Mouse (Mus musculus) CH12.LX (cell line): Measurements from ENCODE around the gene E130208F15Rik. TPM values are rescaled to one million over a fixed set of nuclear protein-coding genes. Genes with fewer than 3 reads are reported as not detected.

Source experiments
- DNase-seq: peaks from one replicate; pipeline ENCODE4 v3.0.0-alpha.2; 2013; ENCODE audit errors: extremely low read depth
- H3K27ac ChIP-seq: 2 replicates; pipeline ENCODE4 v1.5.1; 2012; ENCODE audit warnings: low read depth, mild to moderate bottlenecking, control low read depth, moderate library complexity; ENCODE audit not compliant: insufficient read depth
- H3K27me3 ChIP-seq: replicated peaks from 2 replicates; pipeline ENCODE3; 2012; ENCODE audit warnings: inconsistent platforms
- H3K36me3 ChIP-seq, 2 experiments: replicated peaks in 1 of 2; 2 replicates each; pipeline versions ENCODE3 to v1.6.1; 2012; ENCODE audit warnings: inconsistent platforms in 1 of 2, low read length in 1 of 2, mild to moderate bottlenecking in 1 of 2, mixed read lengths in 1 of 2, moderate library complexity in 1 of 2; ENCODE audit not compliant: control insufficient read depth in 1 of 2, insufficient read depth in 1 of 2
- H3K4me1 ChIP-seq, 2 experiments: 2 replicates each; pipeline ENCODE4 v1.6.1; 2012; ENCODE audit warnings: inconsistent platforms in 1 of 2, moderate library complexity in 1 of 2; ENCODE audit not compliant: insufficient read depth in 2 of 2, control insufficient read depth in 1 of 2
- H3K4me2 ChIP-seq: 2 replicates; pipeline ENCODE4 v1.6.1; 2012; ENCODE audit warnings: low read depth, mild to moderate bottlenecking, control low read depth; ENCODE audit not compliant: poor library complexity, insufficient read depth, severe bottlenecking
- H3K4me3 ChIP-seq, 3 experiments: fragments of 150-350 bp in 1 of 3; sonication (generic) in 1 of 3; replicated peaks in 1 of 3; 2 replicates each; pipeline versions ENCODE3 to v1.5.1; 2011 to 2012; ENCODE audit warnings: low read depth in 2 of 3, low read length in 2 of 3, mild to moderate bottlenecking in 2 of 3, moderate library complexity in 2 of 3, control low read depth in 1 of 3, improper control_type of control experiment in 1 of 3, inconsistent platforms in 1 of 3, mixed read lengths in 1 of 3; ENCODE audit not compliant: poor library complexity in 1 of 3
- H3K79me2 ChIP-seq: replicated peaks from 2 replicates; pipeline ENCODE4 v1.6.1; 2012; ENCODE audit warnings: mild to moderate bottlenecking, moderate library complexity; ENCODE audit not compliant: control insufficient read depth, poor library complexity, insufficient read depth, severe bottlenecking; ENCODE audit errors: extremely low read depth
- H3K9ac ChIP-seq: 2 replicates; pipeline ENCODE4 v1.6.1; 2012; ENCODE audit warnings: low read depth, mild to moderate bottlenecking, control low read depth, moderate library complexity; ENCODE audit not compliant: insufficient read depth
- H3K9me3 ChIP-seq: replicated peaks from 2 replicates; pipeline ENCODE3; 2012; ENCODE audit warnings: low read length, inconsistent platforms, mixed read lengths
- ELF1 ChIP-seq: IDR thresholded peaks from 2 replicates; pipeline ENCODE4 v1.6.1; 2014; ENCODE audit warnings: low read depth, mild to moderate bottlenecking, inconsistent platforms, low read length, improper control_type of control experiment
- EP300 ChIP-seq: IDR thresholded peaks from 2 replicates; pipeline ENCODE4 v1.6.1; 2011; ENCODE audit warnings: low read length, improper control_type of control experiment
- HCFC1 ChIP-seq: IDR thresholded peaks from 2 replicates; pipeline ENCODE4 v1.6.1; 2012; ENCODE audit warnings: low read depth, mild to moderate bottlenecking, inconsistent platforms, low read length, improper control_type of control experiment
- IRF4 ChIP-seq: IDR thresholded peaks from 2 replicates; pipeline ENCODE4 v1.6.1; 2014; ENCODE audit warnings: low read depth, mild to moderate bottlenecking, inconsistent platforms, low read length, improper control_type of control experiment
- MAFK ChIP-seq: IDR thresholded peaks from 2 replicates; pipeline ENCODE4 v1.6.1; 2011; ENCODE audit warnings: low read length, improper control_type of control experiment; ENCODE audit not compliant: insufficient replicate concordance
- MXI1 ChIP-seq: IDR thresholded peaks from 2 replicates; pipeline ENCODE4 v1.6.1; 2011; ENCODE audit warnings: mild to moderate bottlenecking, low read depth, low read length, improper control_type of control experiment
- MYC ChIP-seq: IDR thresholded peaks from 2 replicates; pipeline ENCODE4 v1.6.1; 2011; ENCODE audit warnings: low read depth, mild to moderate bottlenecking, improper control_type of control experiment, low read length
- PAX5 ChIP-seq: IDR thresholded peaks from 2 replicates; pipeline ENCODE4 v1.6.1; 2012; ENCODE audit warnings: low read length, inconsistent platforms, mixed read lengths
- RAD21 ChIP-seq: IDR thresholded peaks from 2 replicates; pipeline ENCODE4 v1.6.1; 2011; ENCODE audit warnings: low read depth, mild to moderate bottlenecking, low read length, improper control_type of control experiment, moderate library complexity
- RCOR1 ChIP-seq: conservative IDR thresholded peaks from 2 replicates; pipeline ENCODE4 v1.6.1; 2012; ENCODE audit warnings: low read depth, mild to moderate bottlenecking, inconsistent platforms, low read length, improper control_type of control experiment
- TBP ChIP-seq: conservative IDR thresholded peaks from 2 replicates; pipeline ENCODE4 v1.6.1; 2011; ENCODE audit warnings: low read depth, low read length, improper control_type of control experiment
- ZC3H11A ChIP-seq: IDR thresholded peaks from 2 replicates; pipeline ENCODE4 v1.6.1; 2012; ENCODE audit warnings: low read depth, mild to moderate bottlenecking, inconsistent platforms, low read length, improper control_type of control experiment
- ZKSCAN1 ChIP-seq: IDR thresholded peaks from 2 replicates; pipeline ENCODE4 v1.6.1; 2012; ENCODE audit warnings: low read depth, inconsistent platforms, low read length, improper control_type of control experiment, borderline replicate concordance
- ZMIZ1 ChIP-seq: IDR thresholded peaks from 2 replicates; pipeline ENCODE4 v1.6.1; 2012; ENCODE audit warnings: low read depth, mild to moderate bottlenecking, inconsistent platforms, low read length, improper control_type of control experiment
- dilution Hi-C: fragments of 300-500 bp; cut with MboI; formaldehyde crosslinking; loops from 2 replicates; pipeline ENCODE4 v1.14.3; 2020; ENCODE audit warnings: low sequenced_read_pairs; ENCODE audit not compliant: extremely low pct_unique_long_range_greater_than_20kb, extremely low pct_ligation_motif_present
- in situ Hi-C: fragments of 300-500 bp; cut with MboI; formaldehyde crosslinking; loops from 3 replicates; pipeline ENCODE4 v1.14.3; 2019; ENCODE audit warnings: low sequenced_read_pairs, low pct_ligation_motif_present, low pct_unique_long_range_greater_than_20kb, mixed read lengths
- polyA plus RNA-seq: library from polyadenylated mRNA; unstranded; fragments of >175 nt; gene quantifications from 2 replicates; pipeline ENCODE4 v1.2.1, GENCODE M21; 2012; ENCODE audit warnings: low read depth; ENCODE audit not compliant: insufficient read length
- total RNA-seq, 2 experiments: library from RNA; depleted of rRNA; stranded (reverse); fragments of 300-350 nt in 1 of 2; fragments of >200 nt in 1 of 2; gene quantifications; 2 replicates each; pipeline ENCODE4 v1.2.3; 2012 to 2014

Gene E130208F15Rik
- total and polyA plus RNA-seq, 3 experiments, result 0.70 to 9.7 (median 5.6) TPM

DNA sequence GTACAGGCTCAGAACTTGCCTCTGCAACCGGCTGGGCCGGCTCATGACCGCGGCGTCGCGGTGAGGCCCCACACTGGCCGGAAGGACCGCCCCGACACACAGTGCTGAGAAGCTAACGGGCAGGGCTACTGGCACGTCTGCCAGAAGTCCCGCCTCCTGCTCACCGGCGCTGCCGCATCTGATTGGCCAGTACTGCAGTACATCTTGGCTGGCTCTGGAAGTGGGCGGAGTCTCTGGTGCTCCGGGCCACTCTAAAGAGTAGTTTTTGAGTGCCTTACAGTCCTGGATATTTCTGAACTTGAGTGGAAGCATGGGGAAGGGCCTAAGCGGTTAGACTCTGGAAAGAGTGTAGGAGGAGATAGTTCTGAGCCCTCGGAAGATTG is 736 bp downstream of the E130208F15Rik start (continued):
- TF ChIP-seq ZKSCAN1, result no peak
- no peak for TF ChIP-seq RAD21
- TF ChIP-seq MXI1, result no peak; the same call in 1 of the 2 replicates
- TF ChIP-seq MYC, result no peak
- TF ChIP-seq ZMIZ1, result peak; percentile 78
- TF ChIP-seq ZC3H11A, result no peak

- peak; percentile 65 for DNase-seq
Measured at GRCm38 (mm10) chr7:30322865-30323264, 1.3 kb downstream of the E130208F15Rik start.

GRCm38 (mm10) chr7:30323795-30324194 is 2.3 kb downstream of the E130208F15Rik start, which contains the start of gene Sdhaf1:
Sdhaf1 (minus strand) TSS chr7:30323895.
- dilution Hi-C loops, result no loop called here
- peak within 1 kb of the TSS; percentile 62 to 91 (median 64) for H3K4me3 ChIP-seq
- peak within 1 kb of the TSS; percentile 89 for H3K9ac ChIP-seq
- in situ Hi-C loops, result no loop called here
- peaks cover 16% of the 10 kb centered on the region for H3K27me3 ChIP-seq
- peaks cover 12% of the 10 kb centered on the region for H3K9me3 ChIP-seq
- peaks cover 0 to 21% of the 10 kb centered on the region in 2 experiments for H3K36me3 ChIP-seq
- TF ChIP-seq ZMIZ1, result no peak
- TF ChIP-seq EP300, result no peak
- peak within 1 kb of the TSS; percentile 71 for H3K27ac ChIP-seq
- no peak for DNase-seq
- peaks cover 13 to 40% of the 10 kb centered on the region in 2 experiments for H3K4me1 ChIP-seq
- H3K4me2 ChIP-seq, result peak within 1 kb of the TSS; percentile 83
- H3K79me2 ChIP-seq, result no peaks in the 10 kb centered on the region

More at GRCm38 (mm10) chr7:30322865-30323264, 1.3 kb downstream of the E130208F15Rik start:
- no peaks in the 10 kb centered on the region for H3K79me2 ChIP-seq
- peak overlapping the region; percentile 83 for H3K4me2 ChIP-seq
- in situ Hi-C loops, result no loop called here
- H3K27ac ChIP-seq, result peak overlapping the region; percentile 71
- peaks cover 13 to 40% of the 10 kb centered on the region in 2 experiments for H3K4me1 ChIP-seq
- H3K36me3 ChIP-seq, result peaks cover 0 to 30% of the 10 kb centered on the region in 2 experiments
- peaks cover 8% of the 10 kb centered on the region for H3K27me3 ChIP-seq
- no peak for TF ChIP-seq IRF4
- TF ChIP-seq TBP, result peak; percentile 61; the same call in 1 of the 2 replicates
- TF ChIP-seq ELF1, result 0 out of 2 replicates have a peak, but pooled peaks have one; percentile 52
- TF ChIP-seq MAFK, result no peak
- no peak for TF ChIP-seq PAX5
- TF ChIP-seq RCOR1, result 0 out of 2 replicates have a peak, but pooled peaks have one; percentile 24
- no peak for TF ChIP-seq HCFC1
- TF ChIP-seq, all 38 proteins: peak for 3
- peak overlapping the region; percentile 62 to 91 (median 64) for H3K4me3 ChIP-seq
- peaks cover 11% of the 10 kb centered on the region for H3K9me3 ChIP-seq
- dilution Hi-C loops, result no loop called here
- H3K9ac ChIP-seq, result peak overlapping the region; percentile 89
